Mouse (Mus musculus): ENCODE measurements around the gene Trmt1.

GRCm38 (mm10) chr8:84677305-84677704, 8.8 kb upstream of the Trmt1 start:
- TF ChIP-seq CTCF (IDR thresholded peaks at IDR 0.05) (no peak), EP300 (IDR thresholded peaks at IDR 0.05) (no peak)

Data from lung, postnatal 0 days (tissue).